Mouse (Mus musculus) megakaryocyte, embryonic 14.5 days (primary cell): ENCODE results near the gene Medag.

Experiments used
- FLI1 ChIP-seq: IDR thresholded peaks from 2 replicates; pipeline ENCODE4 v1.6.1; 2012; ENCODE audit warnings: low read length, inconsistent platforms, mixed read lengths
- GATA1 ChIP-seq: IDR thresholded peaks from 3 replicates; pipeline ENCODE4 v1.6.1; 2012; ENCODE audit warnings: mixed read lengths, low read length, inconsistent platforms, borderline replicate concordance

DNA sequence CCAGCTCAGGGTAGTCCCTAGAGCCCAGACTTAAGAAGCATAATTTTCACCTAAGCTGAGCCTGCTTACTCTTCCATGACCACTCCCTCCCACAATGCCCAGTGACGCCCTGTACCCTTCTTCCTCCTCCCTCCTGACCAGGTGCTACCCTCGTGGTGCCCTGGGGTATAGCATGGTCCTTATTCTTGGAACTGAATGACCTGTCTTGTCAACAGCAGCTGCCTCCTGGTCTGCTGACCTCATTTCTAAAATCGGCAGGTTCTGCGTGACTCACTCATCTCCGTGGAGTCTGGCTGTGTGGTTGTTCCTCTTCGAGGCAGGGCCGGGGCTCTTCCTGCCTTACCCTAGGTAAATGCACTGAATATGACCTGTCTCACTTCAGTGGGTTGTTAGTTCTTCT is 37.5 kb upstream of the Medag start:
- no peak for TF ChIP-seq GATA1
- TF ChIP-seq FLI1 = no peak
